Mouse (Mus musculus): ENCODE measurements around the gene Gm20388. TPM values are rescaled to one million over a fixed set of nuclear protein-coding genes. Genes with fewer than 3 reads are reported as not detected.

Gene Gm20388
- polyA plus RNA-seq, 1 experiment from 2014 or later, result not detected

GRCm38 (mm10) chr8:122824986-122825385 is 2914.3 kb downstream of the Gm20388 start:
- Histone ChIP-seq H3K9me3 (ENCODE audit: control insufficient read depth, low read length) (no peaks in the 10 kb centered on the region), H3K4me3 (ENCODE audit: low read depth, low read length) (no peak overlapping the region), H3K27ac (replicated peaks; ENCODE audit: low read depth, low read length) (0 out of 2 replicates have a peak overlapping the region, but pooled peaks have one; percentile 26), H3K36me3 (ENCODE audit: control insufficient read depth, insufficient read depth, low read length) (no peaks in the 10 kb centered on the region), H3K9ac (ENCODE audit: low read length) (no peak overlapping the region), H3K4me2 (ENCODE audit: low read depth, severe bottlenecking) (no peak overlapping the region), H3K4me1 (ENCODE audit: control insufficient read depth, insufficient read depth, low read length) (peaks cover 15% of the 10 kb centered on the region; the same call in 1 of the 2 replicates), H3K27me3 (ENCODE audit: control insufficient read depth, insufficient read depth, low read length) (no peaks in the 10 kb centered on the region)
- 81% methylated on average over 9 of the region's 9 CpGs for WGBS
- DNase-seq (ENCODE audit: low spot score) (no peak), ATAC-seq (ENCODE audit: insufficient number of reproducible peaks, low FRiP score, low TSS enrichment, low read depth) (no peak)

- H3K4me1 ChIP-seq (ENCODE audit: control insufficient read depth, insufficient read depth, low read length), result peaks cover 15% of the 10 kb centered on the region; the same call in 1 of the 2 replicates
- ATAC-seq (ENCODE audit: insufficient number of reproducible peaks, low FRiP score, low TSS enrichment, low read depth), result no peak
- H3K9ac ChIP-seq (ENCODE audit: low read length), result no peak overlapping the region
- 88% methylated on average over 8 of the region's 8 CpGs for WGBS
- H3K36me3 ChIP-seq (ENCODE audit: control insufficient read depth, insufficient read depth, low read length), result no peaks in the 10 kb centered on the region
- no peaks in the 10 kb centered on the region for H3K9me3 ChIP-seq (ENCODE audit: control insufficient read depth, low read length)
- no peak overlapping the region for H3K4me2 ChIP-seq (ENCODE audit: low read depth, severe bottlenecking)
- no peak overlapping the region for H3K4me3 ChIP-seq (ENCODE audit: low read depth, low read length)
- H3K27me3 ChIP-seq (ENCODE audit: control insufficient read depth, insufficient read depth, low read length), result no peaks in the 10 kb centered on the region
- no peak overlapping the region for H3K27ac ChIP-seq (replicated peaks; ENCODE audit: low read depth, low read length)
- no peak for DNase-seq (ENCODE audit: low spot score)
Measured at GRCm38 (mm10) chr8:122825408-122825807, 2914.8 kb downstream of the Gm20388 start.

- H3K4me1 ChIP-seq (ENCODE audit: control insufficient read depth, insufficient read depth, low read length), result peaks cover 12% of the 10 kb centered on the region; the same call in 1 of the 2 replicates
- H3K9ac ChIP-seq (ENCODE audit: low read length), result no peak overlapping the region
- no peak for ATAC-seq (ENCODE audit: insufficient number of reproducible peaks, low FRiP score, low TSS enrichment, low read depth)
- DNase-seq (ENCODE audit: low spot score), result no peak
- H3K4me3 ChIP-seq (ENCODE audit: low read depth, low read length), result no peak overlapping the region
- no peaks in the 10 kb centered on the region for H3K9me3 ChIP-seq (ENCODE audit: control insufficient read depth, low read length)
- no peaks in the 10 kb centered on the region for H3K27me3 ChIP-seq (ENCODE audit: control insufficient read depth, insufficient read depth, low read length)
- no peak overlapping the region for H3K27ac ChIP-seq (replicated peaks; ENCODE audit: low read depth, low read length)
- H3K4me2 ChIP-seq (ENCODE audit: low read depth, severe bottlenecking), result no peak overlapping the region
- H3K36me3 ChIP-seq (ENCODE audit: control insufficient read depth, insufficient read depth, low read length), result no peaks in the 10 kb centered on the region
- 79% methylated on average over 3 of the region's 3 CpGs for WGBS
Measured at GRCm38 (mm10) chr8:122829396-122829795, 2918.8 kb downstream of the Gm20388 start.

- H3K9me3 ChIP-seq (ENCODE audit: control insufficient read depth, low read length), result no peaks in the 10 kb centered on the region
- ATAC-seq (ENCODE audit: insufficient number of reproducible peaks, low FRiP score, low TSS enrichment, low read depth) (peak; percentile 42; the same call in 1 of the 2 replicates), DNase-seq (ENCODE audit: low spot score) (peak; percentile 95)
- H3K27ac ChIP-seq (replicated peaks; ENCODE audit: low read depth, low read length), result no peak overlapping the region
- no peaks in the 10 kb centered on the region for H3K36me3 ChIP-seq (ENCODE audit: control insufficient read depth, insufficient read depth, low read length)
- H3K27me3 ChIP-seq (ENCODE audit: control insufficient read depth, insufficient read depth, low read length), result no peaks in the 10 kb centered on the region
- no peak overlapping the region for H3K9ac ChIP-seq (ENCODE audit: low read length)
- H3K4me1 ChIP-seq (ENCODE audit: control insufficient read depth, insufficient read depth, low read length), result 0 out of 2 replicates have a peak, but pooled peaks cover 4% of the 10 kb centered on the region
- WGBS, result 45% methylated on average over 8 of the region's 8 CpGs
- H3K4me2 ChIP-seq (ENCODE audit: low read depth, severe bottlenecking), result no peak overlapping the region
- H3K4me3 ChIP-seq (ENCODE audit: low read depth, low read length), result no peak overlapping the region
Measured at GRCm38 (mm10) chr8:122830349-122831061, 2919.9 kb downstream of the Gm20388 start.

GRCm38 (mm10) chr8:122834416-122834815 is 2923.8 kb downstream of the Gm20388 start:
- no peak overlapping the region for H3K27ac ChIP-seq (replicated peaks; ENCODE audit: low read depth, low read length)
- no peaks in the 10 kb centered on the region for H3K36me3 ChIP-seq (ENCODE audit: control insufficient read depth, insufficient read depth, low read length)
- no peak for ATAC-seq (ENCODE audit: insufficient number of reproducible peaks, low FRiP score, low TSS enrichment, low read depth)

GRCm38 (mm10) chr8:122834971-122835370 is 2924.3 kb downstream of the Gm20388 start:
- ATAC-seq (ENCODE audit: insufficient number of reproducible peaks, low FRiP score, low TSS enrichment, low read depth) (no peak), DNase-seq (ENCODE audit: low spot score) (peak; percentile 83)
- 29% methylated on average over 8 of the region's 8 CpGs for WGBS
- H3K9ac ChIP-seq (ENCODE audit: low read length), result no peak overlapping the region
- H3K9me3 ChIP-seq (ENCODE audit: control insufficient read depth, low read length), result no peaks in the 10 kb centered on the region
- H3K4me1 ChIP-seq (ENCODE audit: control insufficient read depth, insufficient read depth, low read length), result no peaks in the 10 kb centered on the region
- H3K4me3 ChIP-seq (ENCODE audit: low read depth, low read length), result no peak overlapping the region
- H3K27ac ChIP-seq (replicated peaks; ENCODE audit: low read depth, low read length), result no peak overlapping the region
- H3K4me2 ChIP-seq (ENCODE audit: low read depth, severe bottlenecking), result no peak overlapping the region
- H3K27me3 ChIP-seq (ENCODE audit: control insufficient read depth, insufficient read depth, low read length), result no peaks in the 10 kb centered on the region
- no peaks in the 10 kb centered on the region for H3K36me3 ChIP-seq (ENCODE audit: control insufficient read depth, insufficient read depth, low read length)

More at GRCm38 (mm10) chr8:122834416-122834815, 2923.8 kb downstream of the Gm20388 start:
- Histone ChIP-seq H3K4me3 (ENCODE audit: low read depth, low read length) (no peak overlapping the region), H3K9me3 (ENCODE audit: control insufficient read depth, low read length) (no peaks in the 10 kb centered on the region), H3K27me3 (ENCODE audit: control insufficient read depth, insufficient read depth, low read length) (no peaks in the 10 kb centered on the region), H3K4me2 (ENCODE audit: low read depth, severe bottlenecking) (no peak overlapping the region), H3K4me1 (ENCODE audit: control insufficient read depth, insufficient read depth, low read length) (no peaks in the 10 kb centered on the region), H3K9ac (ENCODE audit: low read length) (no peak overlapping the region)
- WGBS, result 88% methylated on average over 8 of the region's 8 CpGs
- no peak for DNase-seq (ENCODE audit: low spot score)

- H3K27me3 ChIP-seq (ENCODE audit: control insufficient read depth, insufficient read depth, low read length), result no peaks in the 10 kb centered on the region
- ATAC-seq (ENCODE audit: insufficient number of reproducible peaks, low FRiP score, low TSS enrichment, low read depth) (no peak), DNase-seq (ENCODE audit: low spot score) (no peak)
- no peak overlapping the region for H3K4me2 ChIP-seq (ENCODE audit: low read depth, severe bottlenecking)
- no peak overlapping the region for H3K27ac ChIP-seq (replicated peaks; ENCODE audit: low read depth, low read length)
- H3K9ac ChIP-seq (ENCODE audit: low read length), result no peak overlapping the region
- no peak overlapping the region for H3K4me3 ChIP-seq (ENCODE audit: low read depth, low read length)
- no peaks in the 10 kb centered on the region for H3K4me1 ChIP-seq (ENCODE audit: control insufficient read depth, insufficient read depth, low read length)
- H3K36me3 ChIP-seq (ENCODE audit: control insufficient read depth, insufficient read depth, low read length), result no peaks in the 10 kb centered on the region
- 86% methylated on average over 12 of the region's 12 CpGs for WGBS
- H3K9me3 ChIP-seq (ENCODE audit: control insufficient read depth, low read length), result no peaks in the 10 kb centered on the region
Measured at GRCm38 (mm10) chr8:122836199-122836598, 2925.6 kb downstream of the Gm20388 start.

- no peak overlapping the region for H3K27ac ChIP-seq (replicated peaks; ENCODE audit: low read depth, low read length)
- no peak overlapping the region for H3K4me2 ChIP-seq (ENCODE audit: low read depth, severe bottlenecking)
- H3K4me1 ChIP-seq (ENCODE audit: control insufficient read depth, insufficient read depth, low read length), result no peaks in the 10 kb centered on the region
- ATAC-seq (ENCODE audit: insufficient number of reproducible peaks, low FRiP score, low TSS enrichment, low read depth) (no peak), DNase-seq (ENCODE audit: low spot score) (no peak)
- H3K36me3 ChIP-seq (ENCODE audit: control insufficient read depth, insufficient read depth, low read length), result no peaks in the 10 kb centered on the region
- 89% methylated on average over 13 of the region's 13 CpGs for WGBS
- H3K4me3 ChIP-seq (ENCODE audit: low read depth, low read length), result no peak overlapping the region
- H3K9ac ChIP-seq (ENCODE audit: low read length), result no peak overlapping the region
- no peaks in the 10 kb centered on the region for H3K9me3 ChIP-seq (ENCODE audit: control insufficient read depth, low read length)
- no peaks in the 10 kb centered on the region for H3K27me3 ChIP-seq (ENCODE audit: control insufficient read depth, insufficient read depth, low read length)
Measured at GRCm38 (mm10) chr8:122836696-122837095, 2926.1 kb downstream of the Gm20388 start.
